Mouse (Mus musculus) midbrain, postnatal 0 days (tissue): Measurements from ENCODE around the gene Dlg2. TPM values are rescaled to one million over a fixed set of nuclear protein-coding genes. Genes with fewer than 3 reads are reported as not detected.
A peak's percentile ranks its signal among the peaks of the same experiment; 100 is the strongest.

ENCODE experiments used
- ATAC-seq: fragments of 200-750 bp; cut with Nextera tagmentation; 2 replicates; pipeline ENCODE4 v1.8.0; 2017; ENCODE audit warnings: moderate number of reproducible peaks, mild to moderate bottlenecking, moderate TSS enrichment, moderate library complexity; ENCODE audit not compliant: low FRiP score
- DNase-seq: peaks from one replicate; pipeline ENCODE4 v3.0.0-alpha.2; 2015; ENCODE audit warnings: low spot score
- H3K27ac ChIP-seq: fragments of 300-500 bp; sonication (generic); 2 replicates; pipeline ENCODE4 v1.5.1; 2014; ENCODE audit warnings: low read depth, mild to moderate bottlenecking, low read length, mixed read lengths
- H3K27me3 ChIP-seq: fragments of 300-500 bp; sonication (generic); 2 replicates; pipeline ENCODE4 v1.6.1; 2014; ENCODE audit warnings: low read length, control low read depth, mixed read lengths; ENCODE audit not compliant: insufficient read depth
- H3K36me3 ChIP-seq: fragments of 300-500 bp; sonication (generic); 2 replicates; pipeline ENCODE4 v1.6.1; 2014; ENCODE audit warnings: low read length, control low read depth, mixed read lengths; ENCODE audit not compliant: insufficient read depth
- H3K4me1 ChIP-seq: fragments of 300-500 bp; sonication (generic); 2 replicates; pipeline ENCODE4 v1.6.1; 2014; ENCODE audit warnings: mild to moderate bottlenecking, control low read depth, antibody characterized with exemption, low read length, mixed read lengths; ENCODE audit not compliant: insufficient read depth
- H3K4me2 ChIP-seq: fragments of 300-500 bp; sonication (generic); 2 replicates; pipeline ENCODE4 v1.6.1; 2014; ENCODE audit warnings: low read depth, mild to moderate bottlenecking, low read length, mixed read lengths; ENCODE audit not compliant: poor library complexity, severe bottlenecking
- H3K4me3 ChIP-seq: fragments of 300-500 bp; sonication (generic); 2 replicates; pipeline ENCODE4 v1.5.1; 2014; ENCODE audit warnings: low read depth, mild to moderate bottlenecking, low read length, moderate library complexity
- H3K9ac ChIP-seq: fragments of 300-500 bp; sonication (generic); replicated peaks from 2 replicates; pipeline ENCODE4 v1.6.1; 2014; ENCODE audit warnings: mild to moderate bottlenecking, low read length, moderate library complexity, mixed read lengths; ENCODE audit not compliant: poor library complexity, severe bottlenecking
- H3K9me3 ChIP-seq: fragments of 300-500 bp; sonication (generic); 2 replicates; pipeline ENCODE4 v1.6.1; 2016; ENCODE audit warnings: low read length, control low read depth
- CTCF ChIP-seq: IDR thresholded peaks from 2 replicates; pipeline ENCODE4 v1.5.1; 2016; ENCODE audit warnings: antibody characterized with exemption, mild to moderate bottlenecking
- WGBS: fragments of 180-500 bp; shearing (Covaris S2); extraction: QIAGEN DNeasy Blood & Tissue Kit; methylation state at CpG from one replicate; pipeline ENCODE4 v1.1.7; 2014; 5-methylcytosine and 5-hydroxymethylcytosine counted together
- polyA plus RNA-seq: library from polyadenylated mRNA; unstranded; fragments of >200 nt; fragmentation: Nextera tagmentation; extraction: Ambion mirVana; gene quantifications from 2 replicates; pipeline ENCODE4 v1.2.1, GENCODE M21; 2015
- total RNA-seq: library from RNA; depleted of rRNA; stranded (reverse); fragments of >200 nt; gene quantifications from 2 replicates; pipeline ENCODE4 v1.2.3, GENCODE M21; 2014

Gene Dlg2
- total and polyA plus RNA-seq, 2 experiments from 2014 or later: 21.6 to 126 TPM

DNA sequence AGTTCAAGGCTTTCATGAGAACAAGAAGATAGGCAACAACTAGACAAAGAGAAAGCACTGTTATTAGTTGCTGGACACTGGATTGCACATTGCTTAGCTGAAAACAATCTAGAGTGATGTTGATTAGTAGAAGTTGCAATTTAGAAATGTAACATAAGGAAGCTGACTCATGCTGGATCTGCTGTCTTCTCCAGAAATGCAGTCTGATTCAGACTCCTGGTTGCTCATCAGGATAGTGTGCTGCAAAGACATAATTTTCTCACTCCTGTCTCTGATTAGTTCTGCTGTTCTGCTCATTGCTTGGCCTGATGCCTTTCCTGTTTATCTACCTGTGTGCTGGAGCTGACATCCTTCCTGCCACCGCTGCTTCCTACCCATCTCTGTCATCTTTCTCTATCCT, 1572.4 kb downstream of the Dlg2 start:
- H3K27ac ChIP-seq: no peak overlapping the region
- no peaks in the 10 kb centered on the region for H3K4me1 ChIP-seq
- H3K36me3 ChIP-seq: no peaks in the 10 kb centered on the region
- no peak overlapping the region for H3K4me3 ChIP-seq
- ATAC-seq (no peak), DNase-seq (no peak)
- H3K9me3 ChIP-seq: no peaks in the 10 kb centered on the region
- no peak overlapping the region for H3K9ac ChIP-seq
- 97% methylated on average over 1 of the region's 1 CpGs for WGBS
- no peak overlapping the region for H3K4me2 ChIP-seq
- TF ChIP-seq CTCF: no peak
- H3K27me3 ChIP-seq: no peaks in the 10 kb centered on the region

DNA sequence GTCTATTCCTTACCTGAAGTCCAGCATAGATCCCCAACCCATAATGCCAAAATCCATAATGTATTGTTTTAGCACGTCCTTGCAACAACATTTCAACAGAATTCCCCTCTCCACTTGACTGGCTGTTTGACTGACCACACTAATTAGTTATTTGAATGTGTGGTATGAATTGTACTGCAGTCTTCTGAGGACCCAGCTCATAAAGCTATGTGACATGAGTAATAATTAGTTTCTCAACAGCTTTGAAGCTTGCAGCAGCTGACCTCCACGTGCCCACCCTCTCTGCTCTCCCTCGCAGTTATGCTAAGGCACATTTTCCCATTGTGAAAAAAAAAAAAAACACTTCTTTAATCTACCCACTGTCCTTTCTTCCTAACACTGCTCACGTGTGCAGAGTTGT, 1590.4 kb downstream of the Dlg2 start:
- ATAC-seq (peak; percentile 20; the same call in 1 of the 2 replicates), DNase-seq (no peak)
- no peak overlapping the region for H3K4me3 ChIP-seq
- 45% methylated on average over 4 of the region's 4 CpGs for WGBS
- no peak overlapping the region for H3K4me2 ChIP-seq
- H3K27me3 ChIP-seq: no peaks in the 10 kb centered on the region
- no peak for TF ChIP-seq CTCF
- H3K4me1 ChIP-seq: no peaks in the 10 kb centered on the region
- no peak overlapping the region for H3K27ac ChIP-seq
- H3K9ac ChIP-seq: no peak overlapping the region
- H3K9me3 ChIP-seq: no peaks in the 10 kb centered on the region
- H3K36me3 ChIP-seq: no peaks in the 10 kb centered on the region

DNA sequence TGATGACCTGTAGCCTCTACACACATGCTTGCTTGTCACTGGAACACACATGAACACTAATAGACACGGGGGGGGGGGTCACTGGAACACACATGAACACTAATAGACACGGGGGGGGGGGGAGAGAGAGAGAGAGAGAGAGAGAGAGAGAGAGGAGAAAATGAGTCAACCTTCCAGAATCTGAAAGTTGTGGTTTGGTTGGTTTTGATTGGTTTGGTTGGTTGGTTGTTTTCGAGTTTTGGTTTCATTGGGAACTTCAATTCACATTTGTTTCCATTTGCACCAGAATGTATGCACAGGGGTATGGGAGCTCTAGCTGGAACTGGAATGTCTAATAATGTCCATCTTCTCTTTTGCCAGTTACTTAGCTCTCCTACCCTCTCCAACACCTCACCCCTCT, 1611.0 kb downstream of the Dlg2 start:
- ATAC-seq: no peak
- Histone ChIP-seq H3K9me3 (no peaks in the 10 kb centered on the region), H3K4me1 (no peaks in the 10 kb centered on the region), H3K9ac (no peak overlapping the region), H3K4me3 (no peak overlapping the region), H3K27me3 (no peaks in the 10 kb centered on the region), H3K36me3 (no peaks in the 10 kb centered on the region), H3K4me2 (no peak overlapping the region), H3K27ac (no peak overlapping the region)
- 42% methylated on average over 3 of the region's 3 CpGs for WGBS
- TF ChIP-seq CTCF: no peak
- no peak for DNase-seq

DNA sequence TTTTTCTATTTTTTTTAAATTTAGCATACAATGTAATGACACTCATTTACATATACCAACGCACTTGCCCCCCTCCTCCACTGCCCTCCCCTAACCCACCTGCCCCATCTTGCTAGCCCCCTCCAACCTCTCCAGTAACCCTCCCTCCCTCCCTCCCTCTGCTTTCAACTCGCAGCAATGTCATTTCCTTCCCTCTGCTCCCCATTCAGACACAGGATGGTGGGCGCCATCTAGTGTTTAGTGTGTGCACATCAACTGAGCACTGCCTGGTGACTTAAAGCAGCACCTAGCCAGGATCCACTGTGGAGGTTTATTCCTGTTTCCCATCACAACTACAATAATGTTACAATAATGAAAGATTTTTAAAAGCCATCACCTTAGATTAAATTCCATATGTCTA, 1617.4 kb downstream of the Dlg2 start:
- Histone ChIP-seq H3K9ac (no peak overlapping the region), H3K4me1 (no peaks in the 10 kb centered on the region), H3K9me3 (no peaks in the 10 kb centered on the region), H3K4me2 (no peak overlapping the region), H3K27me3 (no peaks in the 10 kb centered on the region), H3K4me3 (no peak overlapping the region), H3K36me3 (no peaks in the 10 kb centered on the region), H3K27ac (no peak overlapping the region)
- WGBS: 2% methylated on average over 3 of the region's 3 CpGs
- DNase-seq (peak; percentile 81), ATAC-seq (peak; percentile 69)
- peak; percentile 89 for TF ChIP-seq CTCF

DNA sequence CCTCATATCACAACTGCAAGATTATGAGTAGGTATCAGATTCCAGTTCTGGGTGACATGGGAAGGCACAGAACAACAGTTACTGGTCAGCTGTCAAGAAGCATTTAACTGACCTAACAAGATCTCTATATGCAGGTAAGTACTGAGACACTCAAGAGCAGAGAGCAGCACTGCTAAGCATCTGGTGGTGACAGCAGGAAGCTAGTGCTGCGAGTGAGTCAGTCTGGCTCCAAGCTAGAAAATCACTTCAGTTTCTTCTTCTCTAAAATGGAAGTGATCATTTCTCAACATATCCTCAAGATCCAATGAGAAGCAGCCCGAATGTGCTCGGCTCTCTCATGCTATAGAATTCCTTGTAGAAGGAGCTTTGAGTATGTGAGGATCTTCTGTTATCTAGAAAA, 1618.7 kb downstream of the Dlg2 start:
- H3K36me3 ChIP-seq: no peaks in the 10 kb centered on the region
- no peak overlapping the region for H3K27ac ChIP-seq
- DNase-seq (no peak), ATAC-seq (no peak)
- no peaks in the 10 kb centered on the region for H3K9me3 ChIP-seq
- 71% methylated on average over 3 of the region's 3 CpGs for WGBS
- H3K9ac ChIP-seq: no peak overlapping the region
- no peak for TF ChIP-seq CTCF
- no peak overlapping the region for H3K4me3 ChIP-seq
- no peak overlapping the region for H3K4me2 ChIP-seq
- no peaks in the 10 kb centered on the region for H3K4me1 ChIP-seq
- no peaks in the 10 kb centered on the region for H3K27me3 ChIP-seq

DNA sequence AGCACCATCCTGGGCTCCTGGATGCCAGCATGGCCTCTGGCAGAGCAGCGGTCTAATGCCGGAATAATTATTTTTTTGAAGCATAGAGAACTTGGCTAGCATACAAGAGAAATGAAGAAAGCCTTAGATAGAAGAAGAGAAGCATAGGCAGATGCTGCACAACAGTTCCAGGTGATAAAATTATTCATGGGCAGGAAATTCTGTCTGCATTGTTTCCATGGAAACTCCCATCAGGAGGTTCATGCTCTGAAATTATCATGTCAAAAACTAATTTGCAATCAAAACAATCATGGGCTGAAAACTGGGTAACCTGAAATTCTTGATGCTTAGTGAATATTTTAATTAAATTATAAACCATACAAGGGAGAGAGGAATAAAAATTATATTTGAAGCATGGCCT, 1624.4 kb downstream of the Dlg2 start:
- no peaks in the 10 kb centered on the region for H3K9me3 ChIP-seq
- 65% methylated on average over 2 of the region's 2 CpGs for WGBS
- H3K27ac ChIP-seq: no peak overlapping the region
- H3K9ac ChIP-seq: no peak overlapping the region
- TF ChIP-seq CTCF: no peak
- H3K36me3 ChIP-seq: no peaks in the 10 kb centered on the region
- ATAC-seq (no peak), DNase-seq (peak; percentile 62)
- no peaks in the 10 kb centered on the region for H3K27me3 ChIP-seq
- H3K4me1 ChIP-seq: no peaks in the 10 kb centered on the region
- H3K4me2 ChIP-seq: no peak overlapping the region
- no peak overlapping the region for H3K4me3 ChIP-seq
